12 mouse cellular contexts compared by ENCODE assay signal in the genomic region with DNA sequence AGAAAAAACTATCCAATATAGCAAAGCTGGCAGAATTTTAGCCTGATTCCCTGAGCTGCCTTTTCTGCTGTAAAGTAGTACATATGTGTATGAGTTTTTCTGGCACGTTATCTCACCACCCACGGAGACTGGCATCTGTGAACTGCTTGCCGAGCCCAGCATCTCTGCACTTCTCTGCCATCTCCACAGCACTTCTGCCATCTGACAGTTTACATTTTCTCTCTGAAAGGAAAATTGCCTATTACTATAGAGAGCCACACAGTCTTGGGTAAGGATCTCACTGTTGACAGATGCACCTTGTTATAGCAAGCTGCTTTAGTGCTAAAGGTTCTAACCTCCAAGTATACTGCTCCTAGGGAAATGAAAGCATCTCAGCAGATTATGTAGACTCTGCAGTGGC. TPM values are rescaled to one million over a fixed set of nuclear protein-coding genes. Genes with fewer than 3 reads are reported as not detected.
A peak's percentile ranks its signal among the peaks of the same experiment; 100 is the strongest.
DNase-seq lines count a peak whose midpoint lies in the region; ATAC-seq lines count a peak whose summit lies in the region.
"Had no signal": no experiment of that assay in that cellular context is flagged by ENCODE, and none has a peak within 500 bp of the region (broad histone marks: within the 10 kb centered on the region; RNA-seq: fewer than 3 reads in every experiment).

No protein-coding gene starts in this region.

- WGBS in forebrain, embryonic 14.5 days, result 68% methylated on average over 3 of the region's 3 CpGs

- H3K36me3 ChIP-seq in forebrain, embryonic 14.5 days (ENCODE audit: control insufficient read depth, insufficient read depth, low read length), result no peaks in the 10 kb centered on the region
- H3K36me3 ChIP-seq: neural tube, embryonic 12.5 days had no signal

- ATAC-seq in forebrain, embryonic 14.5 days, result peak; percentile 96

- no peak overlapping the region for H3K4me2 ChIP-seq in forebrain, embryonic 14.5 days (ENCODE audit: low read length)
- H3K4me2 ChIP-seq: lung, embryonic 14.5 days; neural tube, embryonic 12.5 days had no signal

- no peaks in the 10 kb centered on the region for H3K4me1 ChIP-seq in forebrain, embryonic 14.5 days (ENCODE audit: control insufficient read depth, insufficient read depth, low read length)
- H3K4me1 ChIP-seq: neural tube, embryonic 12.5 days had no signal

- peak; percentile 6 for DNase-seq in adrenal gland, postnatal 25 days
- no peak for DNase-seq in adrenal gland, adult 18-20 months (ENCODE audit: low spot score in 2 of 2)
- DNase-seq in forebrain, embryonic 14.5 days (ENCODE audit: low spot score), result peak; percentile 90
- DNase-seq in layer of hippocampus, postnatal 10 days (ENCODE audit: low spot score in 2 of 2), result peak; percentile 27 to 57
- peak; percentile 84 for DNase-seq in right cerebral cortex, adult 18-20 months
- no peak for DNase-seq in heart, postnatal 4 days
- DNase-seq in urinary bladder, postnatal 4 days (ENCODE audit: low spot score in 2 of 2), result no peak
- no peak for DNase-seq in spleen, postnatal 4 days (ENCODE audit: low spot score in 2 of 2)
- DNase-seq: adrenal gland, adult 8-10 months; lung, embryonic 14.5 days had no signal

- H3K9ac ChIP-seq in forebrain, embryonic 14.5 days (ENCODE audit: low read length), result no peak overlapping the region
- H3K9ac ChIP-seq: lung, embryonic 14.5 days; neural tube, embryonic 12.5 days had no signal

- no peak overlapping the region; the same call in 1 of the 2 replicates for H3K27ac ChIP-seq in forebrain, embryonic 14.5 days (ENCODE audit: low read depth, low read length)
- H3K27ac ChIP-seq: kidney, postnatal 0 days; neural tube, embryonic 12.5 days had no signal

- H3K4me3 ChIP-seq in forebrain, embryonic 14.5 days (ENCODE audit: low read depth, low read length), result no peak overlapping the region
- H3K4me3 ChIP-seq: neural tube, embryonic 12.5 days had no signal

- H3K9me3 ChIP-seq in forebrain, embryonic 14.5 days (replicated peaks; ENCODE audit: control insufficient read depth, low read length), result no peaks in the 10 kb centered on the region
- H3K9me3 ChIP-seq: neural tube, embryonic 12.5 days had no signal

- no peaks in the 10 kb centered on the region for H3K27me3 ChIP-seq in forebrain, embryonic 14.5 days (replicated peaks; ENCODE audit: control insufficient read depth, insufficient read depth, low read length)
- H3K27me3 ChIP-seq: neural tube, embryonic 12.5 days had no signal

RNA-seq across cellular contexts. Expression of a gene that starts 48.5 kb away (rescaled TPM):
- 4.9 and 6.7 TPM in 2 replicates for total RNA-seq in adrenal gland, postnatal 25 days (2021)
- 1 to 10 TPM; 4.8 to 5.0 TPM for total RNA-seq in adrenal gland, adult 18-20 months (2021)
- 66.1 and 89.6 TPM in 2 replicates for polyA plus RNA-seq in forebrain, embryonic 14.5 days (2014; fragmentation: Nextera tagmentation; extraction: Ambion mirVana)
- total RNA-seq in layer of hippocampus, postnatal 10 days (2021), result 100 to 1,000 TPM in 1 of 2 experiments, 10 to 100 TPM in 1; 97.1 to 109 TPM
- 1 to 10 TPM; 3.0 to 3.4 TPM for total RNA-seq in heart, postnatal 4 days (2021)

Comparison
In these comparisons a context has a peak if more than half of its experiments do, and no peak if none do; other contexts are left out.
1. DNase-seq: peak in adrenal gland, postnatal 25 days (single experiment), forebrain, embryonic 14.5 days (single experiment), layer of hippocampus, postnatal 10 days (2 of 2) and right cerebral cortex, adult 18-20 months (single experiment); none in adrenal gland, adult 18-20 months (0 of 2), heart, postnatal 4 days (single experiment), urinary bladder, postnatal 4 days (0 of 2) and spleen, postnatal 4 days (0 of 2).
2. RNA of a gene that starts 48.5 kb away (total RNA-seq): 97.1 to 109 TPM in layer of hippocampus, postnatal 10 days; 4.9 to 6.7 TPM in adrenal gland, postnatal 25 days, 4.8 to 5.0 TPM in adrenal gland, adult 18-20 months and 3.0 to 3.4 TPM in heart, postnatal 4 days; every median in the first group is over 10 times any median in the second.